Mouse (Mus musculus) naive thymus-derived CD4-positive, alpha-beta T cell, adult 5 months (primary cell): ENCODE data around the gene Rel. TPM values are rescaled to one million over a fixed set of nuclear protein-coding genes. Genes with fewer than 3 reads are reported as not detected.

Experiments used
- polyA plus RNA-seq: library from polyadenylated mRNA; unstranded; fragments of 100-300 nt; shearing (Covaris generic); gene quantifications from one replicate; pipeline ENCODE4 v1.2.1, GENCODE M21; 2017

The Rel gene
- 59.9 TPM for polyA plus RNA-seq

GRCm38 (mm10) chr11:23770760-23771506 lies at the start of gene Rel:
Rel (minus strand) TSS chr11:23770970.

Other genes starting within 250 kb of the Rel start
- gene 1700093K21Rik, start 249.8 kb downstream of the Rel start, polyA plus RNA-seq = not detected
- gene 0610010F05Rik, start 137.3 kb downstream of the Rel start, polyA plus RNA-seq = 11.0 TPM
- 12.7 TPM for gene Pus10, start 105.3 kb downstream of the Rel start, polyA plus RNA-seq
- 38.1 TPM for gene Pex13, start 105.0 kb downstream of the Rel start, polyA plus RNA-seq
- 39.2 TPM for gene Papolg, start 124.3 kb upstream of the Rel start, polyA plus RNA-seq